Mouse (Mus musculus): ENCODE measurements around the gene Olfr1047. TPM values are rescaled to one million over a fixed set of nuclear protein-coding genes. Genes with fewer than 3 reads are reported as not detected.

The Olfr1047 gene
- polyA plus RNA-seq (2017; shearing (Covaris generic)): not detected

DNA sequence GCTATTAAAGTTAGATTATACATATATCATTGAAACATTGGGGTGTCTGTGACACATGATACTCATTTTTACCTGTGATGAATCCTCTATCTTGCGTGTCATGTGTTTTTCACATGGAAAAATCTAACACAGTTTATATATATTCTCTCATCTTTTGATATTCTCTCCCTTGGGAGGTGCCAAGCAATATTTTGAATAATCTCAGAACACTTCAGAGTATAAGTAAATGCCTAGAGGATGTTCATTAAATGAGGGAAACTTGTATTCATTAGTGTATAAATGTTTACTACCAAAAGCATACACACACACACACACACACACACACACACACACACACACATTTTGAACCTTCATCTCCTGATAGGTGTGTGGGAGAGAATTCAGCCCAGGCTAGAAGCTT lies at the start of gene Olfr1047:
Olfr1047 (minus strand) TSS at position 101 of the 400 bp plus-strand sequence.

DNA sequence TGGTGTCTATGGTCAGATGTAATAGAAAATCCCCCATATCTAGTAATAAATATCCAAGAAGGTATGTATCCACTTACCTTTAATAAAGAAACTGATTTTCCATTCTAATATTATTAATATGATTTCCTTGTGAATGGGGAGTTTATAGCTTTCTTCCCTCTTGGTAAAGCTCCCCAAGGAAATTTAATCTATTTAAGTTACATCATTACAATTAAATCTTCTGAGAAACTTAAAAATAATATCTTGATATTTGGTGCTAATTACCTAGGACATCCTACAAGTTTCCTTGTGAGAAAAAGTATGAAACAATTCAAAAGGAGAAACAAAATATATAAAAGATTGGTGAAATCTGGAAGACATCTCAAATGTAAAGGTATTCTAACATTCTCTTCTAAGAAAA lies 47.8 kb upstream of the Olfr1047 start, which contains the start of gene Olfr1051:
Olfr1051 (minus strand) TSS at position 101 of the 400 bp plus-strand sequence.

DNA sequence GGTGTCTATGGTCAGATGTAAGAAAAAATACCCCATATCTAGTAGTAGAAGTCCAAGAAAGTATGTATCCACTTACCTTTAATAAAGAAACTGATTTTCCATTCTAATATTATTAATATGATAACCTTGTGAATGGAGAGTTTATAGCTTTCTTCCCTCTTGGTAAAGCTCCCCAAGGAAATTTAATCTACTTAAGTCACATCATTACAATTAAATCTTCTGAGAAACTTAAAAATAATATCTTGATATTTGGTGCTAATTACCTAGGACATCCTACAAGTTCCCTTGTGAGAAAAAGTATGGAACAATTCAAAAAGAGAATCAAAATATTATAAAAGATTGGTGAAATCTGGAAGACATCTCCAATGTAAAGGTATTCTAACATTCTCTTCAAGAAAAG lies 27.0 kb upstream of the Olfr1047 start, which contains the start of gene Olfr1049:
Olfr1049 (minus strand) TSS at position 101 of the 400 bp plus-strand sequence.

DNA sequence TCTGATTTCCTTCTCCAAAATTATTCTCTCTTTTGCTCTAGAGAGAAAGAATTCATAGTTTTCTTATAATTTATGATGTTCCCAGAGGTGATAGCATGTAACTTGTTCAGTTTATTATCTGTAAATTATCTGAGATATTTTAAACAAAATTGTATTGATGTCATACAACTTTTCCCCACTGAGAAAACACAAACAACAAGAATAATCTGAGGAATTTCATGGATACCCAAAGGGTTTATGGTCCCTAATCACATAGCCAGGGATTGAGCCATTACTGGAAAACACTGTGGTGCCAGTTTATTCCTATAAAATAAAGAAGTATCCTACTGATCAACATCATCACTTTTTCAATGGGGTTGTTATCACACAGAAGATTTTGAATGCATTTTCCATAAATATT lies 9.0 kb upstream of the Olfr1047 start, which contains the start of gene Olfr1048:
Olfr1048 (minus strand) TSS at position 101 of the 400 bp plus-strand sequence.

DNA sequence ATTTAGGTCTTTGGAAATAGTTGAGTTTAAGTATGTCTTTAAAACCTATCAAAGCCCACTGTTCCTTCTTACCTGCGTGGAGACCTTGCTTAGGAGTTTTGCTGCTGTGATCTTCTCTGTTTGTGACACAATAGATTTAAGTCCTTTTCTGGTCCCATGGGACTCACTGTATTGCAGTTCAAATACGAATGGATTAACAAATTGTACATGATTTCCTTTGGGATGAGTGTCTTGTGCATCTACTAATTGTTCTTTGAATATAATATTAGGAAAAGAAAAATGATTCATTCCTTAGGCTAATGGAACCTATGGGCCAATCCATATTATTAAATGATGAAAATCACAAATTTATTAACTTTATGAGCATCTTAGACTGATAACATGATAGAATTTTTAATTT lies 12.0 kb downstream of the Olfr1047 start, which contains the start of gene Olfr1046:
Olfr1046 (minus strand) TSS at position 101 of the 400 bp plus-strand sequence.

DNA sequence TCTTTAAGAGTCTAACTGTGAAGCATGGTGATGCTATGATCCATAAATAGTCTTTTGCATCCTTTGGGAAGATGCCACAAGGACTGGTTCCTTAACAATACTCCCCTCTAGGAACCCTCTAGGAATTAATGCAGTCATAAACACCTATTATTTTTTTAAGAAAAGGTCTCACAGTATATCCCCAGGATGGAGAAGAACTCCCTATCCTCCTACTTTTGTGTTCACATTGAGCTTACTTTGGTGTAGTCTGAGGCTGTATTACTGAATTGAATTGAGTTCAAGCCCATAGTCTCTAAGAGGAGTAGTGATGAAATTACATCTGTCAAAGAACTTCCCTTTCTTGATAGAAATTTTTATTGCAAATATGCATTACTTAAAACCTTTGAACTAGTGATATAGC lies 28.3 kb downstream of the Olfr1047 start, which contains the start of gene Olfr1045:
Olfr1045 (minus strand) TSS at position 101 of the 400 bp plus-strand sequence.

DNA sequence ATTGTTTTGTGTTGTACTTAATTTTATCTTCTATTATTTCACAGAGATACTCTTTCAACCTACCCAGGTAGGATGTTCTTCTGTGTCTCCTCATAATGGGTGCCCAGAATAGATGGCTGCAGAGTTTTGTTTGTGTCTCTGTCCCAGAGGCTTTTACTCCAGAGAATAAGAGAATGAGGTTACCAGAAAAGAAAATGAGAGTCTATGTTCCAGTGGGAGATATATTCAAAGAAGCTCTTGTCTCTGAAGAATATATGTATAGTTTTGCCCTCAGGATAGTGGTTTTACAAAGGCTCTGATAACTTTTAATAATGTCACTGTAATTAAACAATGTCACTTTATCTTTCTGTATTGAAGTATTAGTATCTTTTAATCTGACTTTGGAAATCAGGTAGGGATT lies 45.6 kb downstream of the Olfr1047 start, which contains the start of gene Olfr52:
Olfr52 (minus strand) TSS at position 101 of the 400 bp plus-strand sequence.

DNA sequence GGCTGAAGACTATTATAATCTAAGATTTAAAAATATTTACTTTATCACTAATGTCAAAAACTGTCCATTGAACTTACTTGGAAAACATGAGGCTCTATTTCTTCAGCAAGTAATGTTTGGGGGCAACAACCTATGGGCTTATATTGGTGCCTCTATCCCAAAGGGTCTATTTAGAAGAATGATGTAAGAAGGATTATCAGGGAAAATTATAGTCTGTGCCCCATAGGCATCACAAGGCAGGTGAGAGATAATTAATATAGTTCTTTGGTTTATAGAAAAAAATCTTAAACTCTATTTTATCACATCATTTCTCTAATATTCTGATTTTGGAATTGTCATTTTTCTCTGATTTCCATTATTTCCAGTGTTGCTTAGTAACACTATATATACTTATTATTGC lies 53.5 kb downstream of the Olfr1047 start, which contains the start of gene Olfr1044:
Olfr1044 (minus strand) TSS at position 101 of the 400 bp plus-strand sequence.

Other genes starting within 250 kb of the Olfr1047 start
- gene Olfr1031, start 241.1 kb downstream of the Olfr1047 start, polyA plus RNA-seq (2017; shearing (Covaris generic)): not detected
- gene Olfr1032, start 225.9 kb downstream of the Olfr1047 start, polyA plus RNA-seq (2017; shearing (Covaris generic)): not detected
- 18.8 TPM for gene Olfr1033, start 210.8 kb downstream of the Olfr1047 start, polyA plus RNA-seq (2017; shearing (Covaris generic))
- not detected for gene Olfr1034, start 185.5 kb downstream of the Olfr1047 start, polyA plus RNA-seq (2017; shearing (Covaris generic))
- gene Olfr1036, start 157.4 kb downstream of the Olfr1047 start, polyA plus RNA-seq (2017; shearing (Covaris generic)): not detected
- gene Olfr1037, start 144.0 kb downstream of the Olfr1047 start, polyA plus RNA-seq (2017; shearing (Covaris generic)): not detected
- gene Olfr1039, start 95.5 kb downstream of the Olfr1047 start, polyA plus RNA-seq (2017; shearing (Covaris generic)): not detected
- gene Olfr1040, start 84.7 kb downstream of the Olfr1047 start, polyA plus RNA-seq (2017; shearing (Covaris generic)): not detected
- 0.29 TPM for gene Olfr1042, start 69.6 kb downstream of the Olfr1047 start, polyA plus RNA-seq (2017; shearing (Covaris generic))
- not detected for gene Olfr1043, start 63.9 kb downstream of the Olfr1047 start, polyA plus RNA-seq (2017; shearing (Covaris generic))
- gene Olfr1044, start 53.6 kb downstream of the Olfr1047 start, polyA plus RNA-seq (2017; shearing (Covaris generic)): 0.45 TPM
- gene Olfr52, start 45.7 kb downstream of the Olfr1047 start, polyA plus RNA-seq (2017; shearing (Covaris generic)): 0.38 TPM
- gene Olfr1045, start 28.4 kb downstream of the Olfr1047 start, polyA plus RNA-seq (2017; shearing (Covaris generic)): not detected
- gene Olfr1046, start 12.1 kb downstream of the Olfr1047 start, polyA plus RNA-seq (2017; shearing (Covaris generic)): not detected
- not detected for gene Olfr1048, start 8.9 kb upstream of the Olfr1047 start, polyA plus RNA-seq (2017; shearing (Covaris generic))
- not detected for gene Olfr1049, start 26.9 kb upstream of the Olfr1047 start, polyA plus RNA-seq (2017; shearing (Covaris generic))
- not detected for gene Olfr1051, start 47.7 kb upstream of the Olfr1047 start, polyA plus RNA-seq (2017; shearing (Covaris generic))
- gene Olfr1052, start 61.1 kb upstream of the Olfr1047 start, polyA plus RNA-seq (2017; shearing (Covaris generic)): not detected
- not detected for gene Olfr1053, start 83.9 kb upstream of the Olfr1047 start, polyA plus RNA-seq (2017; shearing (Covaris generic))
- not detected for gene Olfr1054, start 104.0 kb upstream of the Olfr1047 start, polyA plus RNA-seq (2017; shearing (Covaris generic))
- gene Olfr1055, start 118.9 kb upstream of the Olfr1047 start, polyA plus RNA-seq (2017; shearing (Covaris generic)): not detected
- not detected for gene Olfr1056, start 131.1 kb upstream of the Olfr1047 start, polyA plus RNA-seq (2017; shearing (Covaris generic))
- gene Olfr1057, start 147.0 kb upstream of the Olfr1047 start, polyA plus RNA-seq (2017; shearing (Covaris generic)): not detected
- not detected for gene Olfr1058, start 157.2 kb upstream of the Olfr1047 start, polyA plus RNA-seq (2017; shearing (Covaris generic))
- not detected for gene Olfr1061, start 182.6 kb upstream of the Olfr1047 start, polyA plus RNA-seq (2017; shearing (Covaris generic))
- gene Olfr1062, start 195.3 kb upstream of the Olfr1047 start, polyA plus RNA-seq (2017; shearing (Covaris generic)): not detected
- gene Olfr1065, start 219.2 kb upstream of the Olfr1047 start, polyA plus RNA-seq (2017; shearing (Covaris generic)): not detected
- gene Olfr1066, start 224.9 kb upstream of the Olfr1047 start, polyA plus RNA-seq (2017; shearing (Covaris generic)): not detected

All from effector memory CD4-positive, alpha-beta T cell, adult 7 months (primary cell).